Mouse (Mus musculus): ENCODE data around the gene Panx1.

- TF ChIP-seq CTCF (IDR thresholded peaks at IDR 0.05; ENCODE audit: low read depth), result no peak
- no peak for TF ChIP-seq EP300 (IDR thresholded peaks at IDR 0.05; ENCODE audit: low read depth)
These were observed 62.1 kb downstream of the Panx1 start for GRCm38 (mm10) chr9:14983141-14983540.

Data from liver, embryonic 14.5 days (tissue).